Comparison of ENCODE assay signal across 8 mouse cellular contexts in genomic region chr7:16994400-16994799, GRCm38 (mm10). TPM values are rescaled to one million over a fixed set of nuclear protein-coding genes. Genes with fewer than 3 reads are reported as not detected.
DNase-seq lines count a peak whose midpoint lies in the region; ATAC-seq and TF ChIP-seq lines count a peak whose summit lies in the region.

No protein-coding gene starts in this region.

- TF ChIP-seq CTCF in hindbrain, postnatal 0 days (IDR thresholded peaks at IDR 0.05; ENCODE audit: low read depth), result no peak

- peaks cover 15% of the 10 kb centered on the region for H3K36me3 ChIP-seq in embryonic facial prominence, embryonic 15.5 days
- no peaks in the 10 kb centered on the region for H3K36me3 ChIP-seq in hindbrain, postnatal 0 days (ENCODE audit: insufficient read depth, low read length)
- H3K36me3 ChIP-seq in midbrain, embryonic 16.5 days (ENCODE audit: control insufficient read depth, insufficient read depth, low read length), result no peaks in the 10 kb centered on the region

- H3K4me1 ChIP-seq in embryonic facial prominence, embryonic 15.5 days, result peaks cover 66% of the 10 kb centered on the region
- H3K4me1 ChIP-seq in hindbrain, postnatal 0 days (ENCODE audit: insufficient read depth, low read length), result peaks cover 7% of the 10 kb centered on the region; the same call in 1 of the 2 replicates
- H3K4me1 ChIP-seq in midbrain, embryonic 16.5 days (ENCODE audit: control insufficient read depth, insufficient read depth, low read length), result peaks cover 23% of the 10 kb centered on the region

- H3K4me2 ChIP-seq in embryonic facial prominence, embryonic 15.5 days (replicated peaks), result peak overlapping the region; percentile 65
- peak overlapping the region; percentile 59 for H3K4me2 ChIP-seq in hindbrain, postnatal 0 days (ENCODE audit: low read depth, low read length)
- H3K4me2 ChIP-seq in midbrain, embryonic 16.5 days (ENCODE audit: low read length), result peak overlapping the region; percentile 44

- H3K9ac ChIP-seq in embryonic facial prominence, embryonic 15.5 days, result peak overlapping the region; percentile 70
- peak overlapping the region; percentile 53 for H3K9ac ChIP-seq in hindbrain, postnatal 0 days (replicated peaks; ENCODE audit: low read length)
- H3K9ac ChIP-seq in midbrain, embryonic 16.5 days (ENCODE audit: low read depth, low read length), result peak overlapping the region; percentile 43

- intact Hi-C loops in gastrocnemius, postnatal 36 days (cut with DNase I), result no loop called here

- no peaks in the 10 kb centered on the region for H3K9me3 ChIP-seq in embryonic facial prominence, embryonic 15.5 days (replicated peaks)
- no peaks in the 10 kb centered on the region for H3K9me3 ChIP-seq in hindbrain, postnatal 0 days (ENCODE audit: low read length)
- no peaks in the 10 kb centered on the region for H3K9me3 ChIP-seq in midbrain, embryonic 16.5 days (replicated peaks; ENCODE audit: control insufficient read depth, low read length, poor library complexity, severe bottlenecking)

- H3K27ac ChIP-seq in embryonic facial prominence, embryonic 15.5 days (replicated peaks), result peak overlapping the region; percentile 92
- H3K27ac ChIP-seq in hindbrain, postnatal 0 days, result peak overlapping the region; percentile 74
- no peak overlapping the region for H3K27ac ChIP-seq in midbrain, embryonic 16.5 days (ENCODE audit: low read length)

- 3% methylated on average over 20 of the region's 20 CpGs for WGBS in embryonic facial prominence, embryonic 15.5 days
- 16% methylated on average over 20 of the region's 20 CpGs for WGBS in hindbrain, postnatal 0 days
- 12% methylated on average over 20 of the region's 20 CpGs for WGBS in midbrain, embryonic 16.5 days

- no peaks in the 10 kb centered on the region for H3K27me3 ChIP-seq in embryonic facial prominence, embryonic 15.5 days
- no peaks in the 10 kb centered on the region for H3K27me3 ChIP-seq in hindbrain, postnatal 0 days (ENCODE audit: insufficient read depth, low read length)
- H3K27me3 ChIP-seq in midbrain, embryonic 16.5 days (ENCODE audit: control insufficient read depth, insufficient read depth, low read depth, low read length), result no peaks in the 10 kb centered on the region

- peak overlapping the region; percentile 68 for H3K4me3 ChIP-seq in embryonic facial prominence, embryonic 15.5 days (replicated peaks)
- peak overlapping the region; percentile 38 for H3K4me3 ChIP-seq in hindbrain, postnatal 0 days (ENCODE audit: low read length)
- H3K4me3 ChIP-seq in midbrain, embryonic 16.5 days (ENCODE audit: low read depth, low read length), result peak overlapping the region; percentile 31

- DNase-seq in kidney, postnatal 4 days, result peak; percentile 39 to 51
- no peak for DNase-seq in kidney, adult 18-20 months
- no peak for DNase-seq in hindbrain, postnatal 0 days (ENCODE audit: low spot score)
- DNase-seq in gastrocnemius, postnatal 36 days, result no peak
- DNase-seq in cerebellum, adult 11 months, result no peak

- no peak for ATAC-seq in embryonic facial prominence, embryonic 15.5 days (ENCODE audit: insufficient number of reproducible peaks, low FRiP score, low TSS enrichment, low read depth)
- ATAC-seq in hindbrain, postnatal 0 days, result no peak
- no peak for ATAC-seq in midbrain, embryonic 16.5 days
- no peak for ATAC-seq in monocyte, adult 5-6 weeks (replicated peaks; ENCODE audit: insufficient number of reproducible peaks, low FRiP score, low TSS enrichment, poor library complexity, severe bottlenecking)

RNA-seq across cellular contexts. Expression of gene Ccdc8, which starts 1.9 kb away (rescaled TPM):
- polyA plus RNA-seq in embryonic facial prominence, embryonic 15.5 days (2015; fragmentation: Nextera tagmentation; extraction: Ambion mirVana), result 41.5 and 43.9 TPM in 2 replicates
- 6.0 and 7.1 TPM in 2 replicates for total RNA-seq in hindbrain, postnatal 0 days (2014; rRNA removed)
- polyA plus RNA-seq in hindbrain, postnatal 0 days (2015; fragmentation: Nextera tagmentation; extraction: Ambion mirVana), result 3.0 and 3.6 TPM in 2 replicates
- 6.4 and 6.9 TPM in 2 replicates for polyA plus RNA-seq in midbrain, embryonic 16.5 days (2015; fragmentation: Nextera tagmentation; extraction: Ambion mirVana)
- 0.10 to 0.38 TPM in 2 of 3 replicates, not detected in the other for total RNA-seq in monocyte, adult 5-6 weeks (2017)
- total RNA-seq in gastrocnemius, postnatal 36 days (2021), result 1 to 10 TPM; 1.6 to 2.1 TPM

RNA-seq across cellular contexts. Expression of gene Gm42372, which starts 11.5 kb away (rescaled TPM):
- 0.28 and 0.32 TPM in 2 replicates for polyA plus RNA-seq in embryonic facial prominence, embryonic 15.5 days (2015; fragmentation: Nextera tagmentation; extraction: Ambion mirVana)
- 36.9 and 41.7 TPM in 2 replicates for total RNA-seq in hindbrain, postnatal 0 days (2014; rRNA removed)
- polyA plus RNA-seq in hindbrain, postnatal 0 days (2015; fragmentation: Nextera tagmentation; extraction: Ambion mirVana), result 8.2 and 8.9 TPM in 2 replicates
- 7.2 and 7.3 TPM in 2 replicates for polyA plus RNA-seq in midbrain, embryonic 16.5 days (2015; fragmentation: Nextera tagmentation; extraction: Ambion mirVana)
- total RNA-seq in monocyte, adult 5-6 weeks (2017), result 0.49 to 0.75 TPM (median 0.67 TPM) in 3 replicates
- not detected for total RNA-seq in gastrocnemius, postnatal 36 days (2021)

RNA-seq across cellular contexts. Expression of gene Ppp5c, which starts 33.3 kb away (rescaled TPM):
- polyA plus RNA-seq in embryonic facial prominence, embryonic 15.5 days (2015; fragmentation: Nextera tagmentation; extraction: Ambion mirVana), result 112 and 113 TPM in 2 replicates
- total RNA-seq in hindbrain, postnatal 0 days (2014; rRNA removed), result 68.9 and 86.0 TPM in 2 replicates
- 140 and 143 TPM in 2 replicates for polyA plus RNA-seq in hindbrain, postnatal 0 days (2015; fragmentation: Nextera tagmentation; extraction: Ambion mirVana)
- polyA plus RNA-seq in midbrain, embryonic 16.5 days (2015; fragmentation: Nextera tagmentation; extraction: Ambion mirVana), result 118 and 127 TPM in 2 replicates
- total RNA-seq in monocyte, adult 5-6 weeks (2017), result 25.8 to 48.8 TPM (median 35.1 TPM) in 3 replicates
- 10 to 100 TPM; 62.4 to 62.7 TPM for total RNA-seq in gastrocnemius, postnatal 36 days (2021)

RNA-seq across cellular contexts. Expression of gene Pnmal1, which starts 34.9 kb away (rescaled TPM):
- polyA plus RNA-seq in embryonic facial prominence, embryonic 15.5 days (2015; fragmentation: Nextera tagmentation; extraction: Ambion mirVana), result 1.8 and 2.9 TPM in 2 replicates
- 22.7 and 24.3 TPM in 2 replicates for total RNA-seq in hindbrain, postnatal 0 days (2014; rRNA removed)
- 40.9 and 41.2 TPM in 2 replicates for polyA plus RNA-seq in hindbrain, postnatal 0 days (2015; fragmentation: Nextera tagmentation; extraction: Ambion mirVana)
- 83.1 and 89.5 TPM in 2 replicates for polyA plus RNA-seq in midbrain, embryonic 16.5 days (2015; fragmentation: Nextera tagmentation; extraction: Ambion mirVana)
- not detected in 3 replicates for total RNA-seq in monocyte, adult 5-6 weeks (2017)
- not detected for total RNA-seq in gastrocnemius, postnatal 36 days (2021)

RNA-seq across cellular contexts. Expression of gene Pnmal2, which starts 49.9 kb away (rescaled TPM):
- 22.4 and 26.0 TPM in 2 replicates for polyA plus RNA-seq in embryonic facial prominence, embryonic 15.5 days (2015; fragmentation: Nextera tagmentation; extraction: Ambion mirVana)
- total RNA-seq in hindbrain, postnatal 0 days (2014; rRNA removed), result 106 and 118 TPM in 2 replicates
- polyA plus RNA-seq in hindbrain, postnatal 0 days (2015; fragmentation: Nextera tagmentation; extraction: Ambion mirVana), result 138 and 139 TPM in 2 replicates
- 186 and 206 TPM in 2 replicates for polyA plus RNA-seq in midbrain, embryonic 16.5 days (2015; fragmentation: Nextera tagmentation; extraction: Ambion mirVana)
- 0.10 TPM in 1 of 3 replicates, not detected in the others for total RNA-seq in monocyte, adult 5-6 weeks (2017)
- total RNA-seq in gastrocnemius, postnatal 36 days (2021), result 1 to 10 TPM; 1.5 to 2.2 TPM

Comparison
In these comparisons a context has a peak if more than half of its experiments do, and no peak if none do; other contexts are left out.
1. DNase-seq: peak in kidney, postnatal 4 days (2 of 2); none in kidney, adult 18-20 months (single experiment), hindbrain, postnatal 0 days (single experiment), gastrocnemius, postnatal 36 days (0 of 2) and cerebellum, adult 11 months (single experiment).
2. RNA of gene Gm42372, which starts 11.5 kb away (total RNA-seq): 36.9 to 41.7 TPM in hindbrain, postnatal 0 days; 0.49 to 0.75 TPM in monocyte, adult 5-6 weeks and not detected in gastrocnemius, postnatal 36 days; every median in the first group is over 10 times any median in the second.
3. Peak in every context shown above with its lines, with median percentiles within 50 percentile points of each other: H3K4me2 ChIP-seq, H3K4me3 ChIP-seq and H3K9ac ChIP-seq.